Mouse (Mus musculus): ENCODE measurements around the gene Dpp6.

GRCm38 (mm10) chr5:27261746-27262727 is 445.0 kb downstream of the Dpp6 start:
- no peak for TF ChIP-seq POLR2A (IDR thresholded peaks at IDR 0.05; ENCODE audit: control insufficient read depth in 1 of 2, insufficient read depth in 1 of 2, low read depth in 1 of 2, low read length in 2 of 2, poor library complexity in 1 of 2)
- TF ChIP-seq TBP (IDR thresholded peaks at IDR 0.05; ENCODE audit: low read depth, low read length), result no peak
- TF ChIP-seq EP300 (IDR thresholded peaks at IDR 0.05; ENCODE audit: low read depth in 1 of 2, low read length in 2 of 2), result no peak
- TF ChIP-seq USF2 (IDR thresholded peaks at IDR 0.05; ENCODE audit: borderline replicate concordance in 1 of 2, insufficient read depth in 1 of 2, low read depth in 1 of 2, low read length in 2 of 2), result no peak

Measured in MEL (cell line).